Mouse (Mus musculus) midbrain, embryonic 13.5 days (tissue): Measurements from ENCODE around the gene Aloxe3. TPM values are rescaled to one million over a fixed set of nuclear protein-coding genes. Genes with fewer than 3 reads are reported as not detected.

Experiments used
- ATAC-seq: fragments of 200-750 bp; cut with Nextera tagmentation; 2 replicates; pipeline ENCODE4 v1.8.0; 2017; ENCODE audit warnings: mild to moderate bottlenecking, moderate TSS enrichment, moderate library complexity
- H3K27ac ChIP-seq: fragments of 300-500 bp; sonication (generic); 2 replicates; pipeline ENCODE4 v1.5.1; 2015; ENCODE audit warnings: inconsistent platforms, mild to moderate bottlenecking, moderate library complexity
- H3K27me3 ChIP-seq: fragments of 300-500 bp; sonication (generic); 2 replicates; pipeline ENCODE4 v1.6.1; 2015; ENCODE audit warnings: mild to moderate bottlenecking, inconsistent platforms
- H3K36me3 ChIP-seq: fragments of 300-500 bp; sonication (generic); 2 replicates; pipeline ENCODE4 v1.6.1; 2015; ENCODE audit warnings: mild to moderate bottlenecking, inconsistent platforms
- H3K4me1 ChIP-seq: fragments of 300-500 bp; sonication (generic); replicated peaks from 2 replicates; pipeline ENCODE4 v1.6.1; 2015; ENCODE audit warnings: inconsistent platforms
- H3K4me2 ChIP-seq: fragments of 300-500 bp; sonication (generic); replicated peaks from 2 replicates; pipeline ENCODE4 v1.6.1; 2015; ENCODE audit warnings: moderate library complexity, mild to moderate bottlenecking, inconsistent platforms
- H3K4me3 ChIP-seq: fragments of 300-500 bp; sonication (generic); replicated peaks from 2 replicates; pipeline ENCODE4 v1.5.1; 2015; ENCODE audit warnings: mild to moderate bottlenecking, inconsistent platforms
- H3K9ac ChIP-seq: fragments of 300-500 bp; sonication (generic); replicated peaks from 2 replicates; pipeline ENCODE4 v1.6.1; 2015; ENCODE audit warnings: mild to moderate bottlenecking, inconsistent platforms
- H3K9me3 ChIP-seq: fragments of 300-500 bp; sonication (generic); 2 replicates; pipeline ENCODE4 v1.6.1; 2016; ENCODE audit warnings: mild to moderate bottlenecking, inconsistent platforms
- WGBS: fragments of 180-500 bp; shearing (Covaris S2); methylation state at CpG from one replicate; pipeline ENCODE4 v1.1.7; 2015; 5-methylcytosine and 5-hydroxymethylcytosine counted together
- polyA plus RNA-seq: library from polyadenylated mRNA; unstranded; fragments of >200 nt; fragmentation: Nextera tagmentation; extraction: Ambion mirVana; gene quantifications from 2 replicates; pipeline ENCODE4 v1.2.1, GENCODE M21; 2015

The Aloxe3 gene
- 0.39 and 0.43 TPM in 2 replicates for polyA plus RNA-seq

- 3% methylated on average over 3 of the region's 3 CpGs for WGBS
- H3K27ac ChIP-seq, result peak within 1 kb of the TSS; percentile 60; the same call in 1 of the 2 replicates
- H3K9me3 ChIP-seq, result no peaks in the 10 kb centered on the region
- H3K4me1 ChIP-seq, result peaks cover 34% of the 10 kb centered on the region
- ATAC-seq, result no peak
- H3K27me3 ChIP-seq, result peaks cover 37% of the 10 kb centered on the region
- peak within 1 kb of the TSS; percentile 64 for H3K9ac ChIP-seq
- H3K4me2 ChIP-seq, result peak within 1 kb of the TSS; percentile 84
- H3K36me3 ChIP-seq, result no peaks in the 10 kb centered on the region
- peak within 1 kb of the TSS; percentile 61 for H3K4me3 ChIP-seq
Observed at GRCm38 (mm10) chr11:69125852-69125918, at the start of gene Aloxe3. Gene Aloxe3 (plus strand): TSS chr11:69125896.

DNA sequence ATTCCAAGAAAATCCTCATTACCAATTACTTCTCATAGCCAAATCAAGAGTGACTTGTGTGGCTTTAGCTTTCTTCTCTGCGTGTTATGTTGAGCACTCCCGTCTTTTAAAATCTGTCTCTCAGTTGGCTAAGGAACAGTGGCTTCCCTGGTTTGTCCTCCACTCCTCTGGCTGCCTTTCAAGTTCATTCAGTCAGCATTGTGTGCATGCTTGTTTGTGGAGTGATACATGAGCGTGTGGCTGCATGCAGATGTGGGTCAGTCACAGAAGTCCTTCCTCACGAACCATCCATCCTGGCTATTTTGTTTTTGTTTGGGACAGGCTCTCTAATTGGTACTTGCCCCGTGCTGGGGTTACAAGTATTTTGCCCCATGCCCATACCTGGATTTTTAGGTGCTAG is 49.1 kb upstream of the Aloxe3 start:
- H3K4me1 ChIP-seq, result peaks cover 18% of the 10 kb centered on the region
- H3K4me2 ChIP-seq, result no peak overlapping the region
- no peak overlapping the region for H3K27ac ChIP-seq
- H3K36me3 ChIP-seq, result no peaks in the 10 kb centered on the region
- 74% methylated on average over 5 of the region's 5 CpGs for WGBS
- H3K9ac ChIP-seq, result no peak overlapping the region
- no peak overlapping the region for H3K4me3 ChIP-seq
- H3K27me3 ChIP-seq, result no peaks in the 10 kb centered on the region
- no peak for ATAC-seq
- H3K9me3 ChIP-seq, result no peaks in the 10 kb centered on the region

GRCm38 (mm10) chr11:69077316-69077715 is 48.4 kb upstream of the Aloxe3 start:
- Histone ChIP-seq H3K4me1 (peaks cover 12% of the 10 kb centered on the region), H3K27ac (no peak overlapping the region), H3K9me3 (no peaks in the 10 kb centered on the region), H3K4me3 (no peak overlapping the region), H3K9ac (no peak overlapping the region), H3K36me3 (no peaks in the 10 kb centered on the region), H3K27me3 (no peaks in the 10 kb centered on the region), H3K4me2 (no peak overlapping the region)
- WGBS, result 88% methylated on average over 9 of the region's 9 CpGs
- ATAC-seq, result no peak

DNA sequence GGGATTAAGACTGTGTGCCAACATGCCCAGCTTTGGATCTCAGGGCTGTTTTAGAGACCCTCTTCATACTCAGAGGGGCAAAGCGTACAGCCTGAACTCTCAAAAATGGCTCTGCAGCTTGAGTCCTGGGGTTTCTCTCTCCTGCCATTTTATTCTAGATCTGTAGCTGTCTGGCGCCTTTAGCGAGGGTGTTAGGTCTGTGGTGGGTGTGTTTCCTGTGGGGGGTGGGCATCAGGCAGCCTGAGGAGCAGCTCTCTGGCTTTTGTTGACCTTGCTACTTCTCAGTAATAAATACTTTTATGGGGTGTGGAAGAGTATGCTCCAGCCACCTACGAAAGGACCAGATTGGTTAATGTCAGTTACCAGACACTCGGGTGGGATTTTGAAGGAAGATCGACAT is 47.7 kb upstream of the Aloxe3 start:
- H3K27me3 ChIP-seq, result no peaks in the 10 kb centered on the region
- ATAC-seq, result no peak
- 89% methylated on average over 6 of the region's 6 CpGs for WGBS

DNA sequence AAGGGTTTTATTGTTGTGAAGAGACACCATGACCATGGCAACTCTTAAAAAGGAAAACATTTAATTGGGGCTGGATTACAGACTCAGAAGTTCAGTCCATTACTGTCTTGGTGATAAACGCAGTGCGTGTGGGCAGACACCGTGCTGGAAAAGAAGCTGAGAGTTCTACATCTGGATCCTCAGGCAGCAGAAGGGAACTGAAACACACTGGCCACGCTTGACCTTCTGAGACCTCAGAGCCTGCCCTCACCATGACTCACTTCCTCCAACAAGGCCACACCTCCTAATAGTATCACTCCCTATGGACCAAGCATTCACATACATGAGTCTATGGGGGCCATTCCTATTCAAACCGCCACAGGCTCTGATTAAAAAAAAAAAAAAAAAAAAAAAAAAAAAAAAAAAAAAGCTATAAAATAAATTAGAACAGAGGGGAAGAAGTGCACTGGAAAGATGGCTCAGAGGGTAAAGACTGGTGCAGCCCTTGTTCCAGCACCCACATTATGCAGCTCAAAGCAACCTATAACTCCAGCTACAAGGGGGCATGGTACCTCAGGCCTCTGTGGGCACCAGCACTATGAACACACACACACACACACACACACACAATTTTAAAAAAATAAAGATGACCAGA is 46.8 kb upstream of the Aloxe3 start:
- no peaks in the 10 kb centered on the region for H3K9me3 ChIP-seq
- no peak overlapping the region for H3K4me2 ChIP-seq
- WGBS, result 85% methylated on average over 5 of the region's 5 CpGs
- no peak overlapping the region for H3K9ac ChIP-seq
- no peak for ATAC-seq
- H3K27ac ChIP-seq, result no peak overlapping the region
- H3K36me3 ChIP-seq, result no peaks in the 10 kb centered on the region
- peaks cover 5% of the 10 kb centered on the region for H3K4me1 ChIP-seq
- H3K4me3 ChIP-seq, result no peak overlapping the region
- no peaks in the 10 kb centered on the region for H3K27me3 ChIP-seq

More for the DNA sequence above, 47.7 kb upstream of the Aloxe3 start:
- peaks cover 7% of the 10 kb centered on the region for H3K4me1 ChIP-seq
- H3K36me3 ChIP-seq, result no peaks in the 10 kb centered on the region
- no peak overlapping the region for H3K9ac ChIP-seq
- no peak overlapping the region for H3K4me3 ChIP-seq
- H3K9me3 ChIP-seq, result no peaks in the 10 kb centered on the region
- no peak overlapping the region for H3K4me2 ChIP-seq
- no peak overlapping the region for H3K27ac ChIP-seq

DNA sequence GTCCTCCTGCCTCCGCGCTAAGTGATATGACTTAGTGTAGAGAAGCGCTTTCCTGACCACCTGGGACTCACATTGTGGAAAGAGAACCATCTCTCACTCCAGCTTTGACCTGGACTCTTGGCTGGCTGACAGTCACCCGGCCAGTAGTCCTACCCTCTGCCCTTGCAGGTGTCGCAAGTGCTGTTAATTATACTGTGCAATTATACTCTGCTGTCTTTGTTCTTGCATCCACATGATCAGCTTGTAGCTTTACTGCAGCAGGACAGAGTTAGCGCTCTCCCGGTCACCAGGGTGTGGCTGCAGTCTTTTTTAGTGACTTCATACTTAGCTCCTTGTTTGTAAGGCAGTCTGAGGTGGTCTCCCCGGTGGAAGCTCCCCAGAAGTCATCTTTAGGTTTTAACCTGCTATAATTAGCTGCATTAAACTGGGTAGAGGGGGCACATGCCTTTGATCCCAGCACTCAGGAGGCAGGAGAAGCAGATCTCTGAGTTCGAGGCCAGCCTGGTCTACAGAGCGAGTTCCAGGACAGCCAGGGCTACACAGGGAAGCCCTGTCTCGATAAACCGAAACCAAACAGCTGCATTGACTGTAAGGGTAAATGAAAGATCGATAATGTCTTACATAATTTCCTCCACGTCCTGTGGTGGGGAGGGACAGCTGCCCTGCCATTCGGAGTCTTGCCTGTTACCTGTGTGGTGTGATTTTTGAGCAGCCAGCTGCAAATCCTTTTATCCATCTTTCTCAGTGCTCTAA is 45.4 kb upstream of the Aloxe3 start:
- no peak for ATAC-seq
- no peak overlapping the region for H3K9ac ChIP-seq
- H3K4me1 ChIP-seq, result no peaks in the 10 kb centered on the region
- no peaks in the 10 kb centered on the region for H3K27me3 ChIP-seq
- H3K4me3 ChIP-seq, result no peak overlapping the region
- H3K4me2 ChIP-seq, result no peak overlapping the region
- H3K9me3 ChIP-seq, result no peaks in the 10 kb centered on the region
- H3K27ac ChIP-seq, result no peak overlapping the region
- 85% methylated on average over 15 of the region's 15 CpGs for WGBS
- H3K36me3 ChIP-seq, result no peaks in the 10 kb centered on the region

GRCm38 (mm10) chr11:69080855-69081222 is 44.9 kb upstream of the Aloxe3 start:
- Histone ChIP-seq H3K4me3 (no peak overlapping the region), H3K27me3 (no peaks in the 10 kb centered on the region), H3K4me2 (no peak overlapping the region), H3K9me3 (no peaks in the 10 kb centered on the region), H3K27ac (no peak overlapping the region), H3K9ac (no peak overlapping the region), H3K4me1 (no peaks in the 10 kb centered on the region), H3K36me3 (no peaks in the 10 kb centered on the region)
- 89% methylated on average over 8 of the region's 8 CpGs for WGBS
- no peak for ATAC-seq

DNA sequence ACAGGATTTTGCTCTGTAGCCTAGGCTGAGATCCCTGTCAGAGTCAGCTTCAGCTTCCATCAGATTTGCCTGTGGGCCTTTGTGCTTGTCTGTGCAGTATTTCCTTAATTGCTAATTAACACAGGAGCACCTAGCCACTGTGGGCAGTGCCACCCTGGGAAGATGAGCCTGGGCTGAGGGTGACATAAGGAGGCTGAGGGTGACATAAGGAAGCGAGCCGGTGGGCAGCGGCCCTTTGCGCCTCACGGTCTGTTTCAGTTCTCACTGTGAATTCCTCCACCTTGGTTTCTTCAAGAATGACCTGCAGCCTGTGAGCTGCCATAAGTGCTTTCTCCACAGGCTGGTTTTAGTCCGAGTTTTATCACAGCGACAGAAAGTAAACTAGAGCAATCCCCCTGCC is 44.1 kb upstream of the Aloxe3 start:
- H3K9ac ChIP-seq, result no peak overlapping the region

DNA sequence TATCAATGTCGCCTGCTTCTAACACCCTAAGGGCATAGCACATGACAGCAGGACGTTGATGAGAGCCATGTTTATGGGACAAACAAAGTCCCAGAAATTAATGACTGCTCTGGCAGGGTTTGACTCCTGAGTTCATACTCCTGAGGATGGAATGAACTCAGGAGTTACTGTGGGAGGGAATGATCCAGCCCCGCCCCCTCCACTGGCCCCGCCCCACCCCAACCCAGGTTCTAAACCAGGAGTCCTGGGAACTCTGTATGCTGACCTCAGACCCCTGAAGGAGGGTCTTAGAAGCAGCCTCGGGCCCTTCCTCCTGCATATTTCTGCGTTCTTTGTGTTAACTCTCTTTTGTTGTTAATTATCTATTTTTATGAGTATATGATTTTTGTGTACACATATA is 40.1 kb upstream of the Aloxe3 start:
- no peak overlapping the region for H3K4me2 ChIP-seq
- H3K27ac ChIP-seq, result no peak overlapping the region
- no peak overlapping the region for H3K4me3 ChIP-seq
- H3K27me3 ChIP-seq, result no peaks in the 10 kb centered on the region
- H3K9me3 ChIP-seq, result no peaks in the 10 kb centered on the region
- WGBS, result 70% methylated on average over 6 of the region's 6 CpGs
- peaks cover 11% of the 10 kb centered on the region for H3K36me3 ChIP-seq
- ATAC-seq, result no peak
- no peak overlapping the region for H3K9ac ChIP-seq
- H3K4me1 ChIP-seq, result peaks cover 29% of the 10 kb centered on the region

More for the DNA sequence above, 44.1 kb upstream of the Aloxe3 start:
- WGBS, result 85% methylated on average over 7 of the region's 7 CpGs
- no peak for ATAC-seq
- H3K4me1 ChIP-seq, result no peaks in the 10 kb centered on the region
- H3K9me3 ChIP-seq, result no peaks in the 10 kb centered on the region
- no peak overlapping the region for H3K4me3 ChIP-seq
- no peaks in the 10 kb centered on the region for H3K36me3 ChIP-seq
- no peak overlapping the region; the same call in 1 of the 2 replicates for H3K27ac ChIP-seq
- no peak overlapping the region for H3K4me2 ChIP-seq
- no peaks in the 10 kb centered on the region for H3K27me3 ChIP-seq

GRCm38 (mm10) chr11:69086390-69086789 is 39.3 kb upstream of the Aloxe3 start:
- WGBS, result 73% methylated on average over 6 of the region's 6 CpGs
- no peak overlapping the region for H3K27ac ChIP-seq
- H3K9me3 ChIP-seq, result no peaks in the 10 kb centered on the region
- H3K4me1 ChIP-seq, result peaks cover 36% of the 10 kb centered on the region
- no peak overlapping the region for H3K9ac ChIP-seq
- no peak for ATAC-seq
- H3K36me3 ChIP-seq, result peaks cover 16% of the 10 kb centered on the region
- no peak overlapping the region for H3K4me2 ChIP-seq
- no peaks in the 10 kb centered on the region for H3K27me3 ChIP-seq
- no peak overlapping the region for H3K4me3 ChIP-seq

- Histone ChIP-seq H3K27me3 (no peaks in the 10 kb centered on the region), H3K4me3 (no peak overlapping the region), H3K4me2 (no peak overlapping the region), H3K36me3 (peaks cover 23% of the 10 kb centered on the region), H3K9me3 (no peaks in the 10 kb centered on the region), H3K9ac (0 out of 2 replicates have a peak overlapping the region, but pooled peaks have one; percentile 28), H3K27ac (peak overlapping the region; percentile 51), H3K4me1 (peaks cover 43% of the 10 kb centered on the region)
- 41% methylated on average over 4 of the region's 4 CpGs for WGBS
- no peak for ATAC-seq
Observed at GRCm38 (mm10) chr11:69087082-69087481, 38.6 kb upstream of the Aloxe3 start.

GRCm38 (mm10) chr11:69087597-69087996 is 38.1 kb upstream of the Aloxe3 start:
- peak overlapping the region; percentile 97; the same call in 1 of the 2 replicates for H3K9ac ChIP-seq
- ATAC-seq, result no peak
- peak overlapping the region; percentile 94 for H3K4me2 ChIP-seq
- WGBS, result 81% methylated on average over 2 of the region's 2 CpGs
- peak overlapping the region; percentile 97 for H3K4me3 ChIP-seq
- peaks cover 26% of the 10 kb centered on the region for H3K36me3 ChIP-seq
- H3K9me3 ChIP-seq, result no peaks in the 10 kb centered on the region
- no peaks in the 10 kb centered on the region for H3K27me3 ChIP-seq
- peaks cover 45% of the 10 kb centered on the region for H3K4me1 ChIP-seq
- peak overlapping the region; percentile 51; the same call in 1 of the 2 replicates for H3K27ac ChIP-seq
